Mouse (Mus musculus) CD4-positive, CD25-positive, alpha-beta regulatory T cell, adult 2 months (primary cell): ENCODE results near the gene Cphx3.
"Not testable (repeated sequence)": the region's sequence is repeated elsewhere in the genome, so short reads cannot be mapped to it uniquely, and the experiment has no call there.

ENCODE experiments used
- DNase-seq: peaks from one replicate; pipeline ENCODE4 v3.0.0-alpha.2; 2012; ENCODE audit warnings: low read depth, low spot score

The Cphx3 gene

DNA sequence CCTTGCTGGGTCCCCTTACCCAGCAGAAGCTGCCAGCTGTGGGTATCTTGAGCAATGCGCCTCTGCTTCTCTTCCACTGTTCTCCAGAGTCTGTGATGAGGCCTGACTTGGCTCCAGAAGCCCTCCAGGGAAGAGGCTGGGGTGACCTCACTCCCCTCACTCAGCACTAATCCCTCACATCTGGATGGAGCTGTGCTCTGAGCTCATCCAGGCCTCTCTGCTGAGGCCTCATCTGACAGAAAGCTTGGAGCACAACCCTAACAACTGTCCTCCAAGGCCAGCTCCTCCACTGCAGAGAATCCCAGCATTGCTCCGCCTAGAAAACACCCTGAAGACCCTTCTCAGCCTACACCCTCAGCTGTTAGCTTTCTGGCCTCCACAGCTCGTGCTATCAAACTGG is 91.9 kb downstream of the Cphx3 start:
- not testable (repeated sequence) for DNase-seq

- not testable (repeated sequence) for DNase-seq
Measured at GRCm38 (mm10) chr14:26175028-26175427, 92.9 kb downstream of the Cphx3 start.

DNA sequence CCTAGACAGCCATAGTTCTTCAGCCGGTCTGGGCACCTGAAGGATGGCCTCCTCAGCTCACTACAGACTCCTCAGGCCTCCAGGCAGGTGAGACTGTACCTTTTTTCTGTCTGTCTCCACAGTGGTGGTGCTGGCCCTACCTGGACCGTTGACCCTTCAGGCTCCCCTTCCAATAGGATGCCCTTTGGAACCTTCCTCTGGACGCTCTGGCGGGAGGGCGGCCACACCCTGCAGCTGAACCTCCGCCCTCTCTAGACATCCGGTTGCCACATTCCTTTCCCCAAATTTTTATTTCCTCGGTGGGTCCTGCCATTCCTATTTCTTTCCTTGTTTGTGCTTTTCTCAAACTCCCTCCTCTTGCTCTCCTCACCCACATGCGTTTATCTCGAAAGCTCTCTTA is 99.6 kb downstream of the Cphx3 start:
- not testable (repeated sequence) for DNase-seq

DNA sequence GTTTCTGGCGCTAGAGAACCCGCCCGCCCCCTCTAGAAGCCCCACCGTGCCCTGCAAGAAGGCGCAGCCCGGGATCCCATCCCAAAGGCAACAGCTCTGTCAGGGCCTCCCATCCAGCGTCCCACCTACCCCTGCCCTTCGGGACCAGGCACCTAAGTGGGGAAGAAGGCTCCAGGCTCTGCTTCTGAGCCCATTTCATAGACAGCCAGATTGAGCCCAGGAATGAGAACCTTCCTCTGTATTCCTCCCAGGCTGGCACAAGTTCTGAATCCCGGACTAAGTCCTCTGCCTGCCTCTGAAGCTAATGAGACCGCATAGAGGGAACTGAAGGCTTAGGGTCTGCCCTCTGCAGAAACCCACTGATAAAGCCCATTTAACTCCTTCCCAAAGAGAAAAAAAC is 100.3 kb downstream of the Cphx3 start, which contains the start of gene Plac9b:
Gene Plac9b (minus strand): TSS at position 101 of the 400 bp plus-strand sequence.
- DNase-seq: not testable (repeated sequence)

DNA sequence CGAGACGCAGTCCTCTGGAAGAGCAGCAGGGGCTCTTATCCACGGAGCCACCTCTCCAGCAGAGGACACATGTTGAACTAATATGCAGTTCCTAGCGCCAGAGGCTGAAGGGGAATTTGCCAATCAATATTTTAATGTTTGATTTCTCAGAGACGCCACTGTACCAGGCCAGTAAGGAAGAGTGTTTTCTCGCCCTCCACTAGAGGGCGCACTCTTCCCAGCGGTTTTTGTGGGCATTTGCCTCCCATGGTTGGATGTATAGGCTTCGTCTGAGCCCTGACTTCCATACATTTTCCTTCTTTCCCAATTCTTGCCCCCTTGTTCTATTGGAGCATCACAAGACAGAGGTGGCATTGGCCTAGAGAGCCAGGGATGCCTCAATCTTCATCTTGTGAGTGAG is 104.5 kb downstream of the Cphx3 start:
- not testable (repeated sequence) for DNase-seq

GRCm38 (mm10) chr14:26188361-26188760 is 106.3 kb downstream of the Cphx3 start:
- DNase-seq: not testable (repeated sequence)

DNA sequence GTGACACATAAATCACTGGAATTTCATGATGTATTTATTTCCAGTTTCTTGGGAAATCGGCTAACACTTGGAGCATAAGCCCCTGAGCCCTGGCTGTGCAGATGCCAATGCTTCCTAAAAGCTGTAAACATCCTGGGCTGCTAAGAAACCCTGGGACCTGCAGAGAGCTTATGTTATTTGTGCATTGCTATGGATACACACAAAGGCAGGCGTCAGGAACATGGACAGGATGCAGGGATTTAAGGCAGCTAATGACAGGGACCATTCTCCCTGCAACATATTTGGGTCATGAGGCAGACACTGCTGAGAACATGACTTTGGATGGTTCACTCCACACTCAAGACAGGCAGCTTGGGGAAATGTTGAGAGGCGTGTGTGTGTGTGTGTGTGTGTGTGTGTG is 115.8 kb downstream of the Cphx3 start:
- DNase-seq: not testable (repeated sequence)

- not testable (repeated sequence) for DNase-seq
Measured at GRCm38 (mm10) chr14:26206197-26206925, 124.3 kb downstream of the Cphx3 start.

- not testable (repeated sequence) for DNase-seq
Measured at GRCm38 (mm10) chr14:26206926-26207247, 124.8 kb downstream of the Cphx3 start, which contains the start of gene Tmem254b. Gene Tmem254b (minus strand): TSS chr14:26207041.

DNA sequence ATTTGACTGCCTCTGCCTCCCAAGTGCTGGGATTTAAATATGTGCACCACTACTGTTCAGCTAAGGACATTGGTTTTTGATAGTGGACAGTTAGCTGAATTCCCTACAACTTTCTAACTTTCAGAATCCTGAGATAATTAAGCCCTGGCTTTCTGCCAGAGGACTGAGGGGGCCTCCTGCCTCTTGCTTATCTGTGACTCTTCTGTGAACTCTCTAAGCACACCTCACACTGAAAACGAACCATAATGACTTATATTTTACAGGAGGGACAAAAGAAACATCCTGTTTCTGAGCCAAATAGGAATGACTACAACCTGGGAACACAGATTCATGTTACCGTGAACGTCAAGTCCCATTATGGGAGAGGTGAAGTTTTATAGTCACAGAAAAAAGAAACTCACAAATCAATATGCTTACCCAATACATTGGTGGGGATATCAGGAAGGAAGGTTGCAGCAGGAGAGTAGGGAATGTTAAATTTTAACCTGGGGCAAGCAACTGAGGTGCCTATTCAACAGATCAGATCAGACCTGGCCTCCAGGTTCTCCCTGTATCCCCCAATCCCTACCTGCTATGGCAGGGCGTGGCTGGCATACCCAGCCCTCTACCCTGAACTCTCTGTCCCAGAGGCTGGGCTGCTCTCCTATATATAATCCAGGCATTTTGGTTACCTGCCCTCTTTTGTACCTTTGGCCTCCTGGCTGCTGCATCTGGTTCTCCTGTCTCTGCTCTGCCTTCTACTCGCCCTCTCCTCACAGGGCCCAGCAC is 134.3 kb downstream of the Cphx3 start:
- DNase-seq: not testable (repeated sequence)

- not testable (repeated sequence) for DNase-seq
Measured at GRCm38 (mm10) chr14:26237183-26237582, 155.1 kb downstream of the Cphx3 start.

GRCm38 (mm10) chr14:26257756-26258617 is 175.9 kb downstream of the Cphx3 start, which contains the start of gene Duxbl3:
Gene Duxbl3 (plus strand): TSS chr14:26257962.
- not testable (repeated sequence) for DNase-seq

DNA sequence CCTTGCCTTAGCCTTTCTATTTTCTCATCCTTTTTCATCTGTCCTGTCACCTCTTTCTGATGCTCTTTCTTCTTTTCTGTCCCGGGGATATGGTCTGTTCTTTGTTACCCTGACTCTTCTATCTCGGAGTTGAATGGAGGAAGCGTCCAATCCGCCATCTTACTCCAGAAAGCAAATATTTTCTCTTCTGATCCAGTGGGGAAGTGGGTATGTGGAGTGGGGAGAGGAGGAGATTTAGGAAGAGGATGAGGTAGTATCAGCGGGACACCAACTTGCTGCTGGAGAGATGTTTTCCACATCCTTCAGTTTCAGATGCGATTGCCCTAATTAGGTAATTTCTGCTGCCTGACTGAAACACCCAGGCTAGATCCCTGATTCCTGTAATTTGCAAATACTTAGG is 176.6 kb downstream of the Cphx3 start:
- not testable (repeated sequence) for DNase-seq
